Mouse (Mus musculus) heart, adult 9 months (tissue): ENCODE measurements around the gene Txndc9.
A peak's percentile ranks its signal among the peaks of the same experiment; 100 is the strongest.

Experiments
- DNase-seq, 2 experiments: peaks; one replicate each; pipeline ENCODE4 v3.0.0; 2022; ENCODE audit warnings: low spot score in 2 of 2

The Txndc9 gene

GRCm38 (mm10) chr1:37997867-37998266 is at the start of gene Txndc9, which contains the start of gene Eif5b:
Txndc9 (minus strand) TSS chr1:37997893.
Eif5b (plus strand) TSS chr1:37998010.
- peak; percentile 94 to 96 for DNase-seq

GRCm38 (mm10) chr1:38038898-38039297 is 41.2 kb upstream of the Txndc9 start:
- DNase-seq: no peak

- DNase-seq: no peak
Measured at GRCm38 (mm10) chr1:38037375-38037774, 39.7 kb upstream of the Txndc9 start.

- no peak for DNase-seq
Measured at GRCm38 (mm10) chr1:38035521-38035920, 37.8 kb upstream of the Txndc9 start.

- no peak for DNase-seq
Measured at GRCm38 (mm10) chr1:38031391-38031790, 33.7 kb upstream of the Txndc9 start.

- no peak for DNase-seq
Measured at GRCm38 (mm10) chr1:38027301-38027700, 29.6 kb upstream of the Txndc9 start.

- no peak for DNase-seq
Measured at GRCm38 (mm10) chr1:38014551-38015203, 17.0 kb upstream of the Txndc9 start.

GRCm38 (mm10) chr1:38012509-38012908 is 14.8 kb upstream of the Txndc9 start:
- no peak for DNase-seq

GRCm38 (mm10) chr1:38012104-38012503 is 14.4 kb upstream of the Txndc9 start:
- DNase-seq: peak in 1 of 2 experiments; percentile 34

- DNase-seq: no peak
Measured at GRCm38 (mm10) chr1:38011647-38012046, 14.0 kb upstream of the Txndc9 start.

GRCm38 (mm10) chr1:38006741-38007140 is 9.0 kb upstream of the Txndc9 start:
- DNase-seq: no peak

GRCm38 (mm10) chr1:38003046-38003445 is 5.4 kb upstream of the Txndc9 start:
- no peak for DNase-seq

GRCm38 (mm10) chr1:38001956-38002355 is 4.3 kb upstream of the Txndc9 start:
- no peak for DNase-seq

GRCm38 (mm10) chr1:38000844-38001243 is 3.2 kb upstream of the Txndc9 start:
- DNase-seq: no peak

- no peak for DNase-seq
Measured at GRCm38 (mm10) chr1:37999552-37999951, 1.9 kb upstream of the Txndc9 start.

- no peak for DNase-seq
Measured at GRCm38 (mm10) chr1:37998371-37999199, 892 bp upstream of the Txndc9 start.

- DNase-seq: peak; percentile 99
Measured at GRCm38 (mm10) chr1:37996877-37997484, 712 bp downstream of the Txndc9 start.

- DNase-seq: peak in 1 of 2 experiments; percentile 10
Measured at GRCm38 (mm10) chr1:37996226-37996625, 1.5 kb downstream of the Txndc9 start.

- DNase-seq: no peak
Measured at GRCm38 (mm10) chr1:37987856-37988255, 9.8 kb downstream of the Txndc9 start.

- no peak for DNase-seq
Measured at GRCm38 (mm10) chr1:37985764-37986323, 11.8 kb downstream of the Txndc9 start.

GRCm38 (mm10) chr1:37984326-37984725 is 13.4 kb downstream of the Txndc9 start:
- no peak for DNase-seq

GRCm38 (mm10) chr1:37977303-37977702 is 20.4 kb downstream of the Txndc9 start:
- DNase-seq: no peak
